Mouse (Mus musculus) G1E (cell line): Measurements from ENCODE around the gene Perm1.

ENCODE experiments used
- CTCF ChIP-seq: IDR thresholded peaks from 2 replicates; pipeline ENCODE4 v1.5.1; 2012; ENCODE audit warnings: low read depth, low read length, inconsistent platforms, mixed read lengths
- GATA1 ChIP-seq: IDR thresholded peaks from 2 replicates; pipeline ENCODE4 v1.6.1; 2012; ENCODE audit warnings: borderline replicate concordance, low read length, inconsistent platforms, mixed read lengths
- TAL1 ChIP-seq: conservative IDR thresholded peaks from 2 replicates; pipeline ENCODE4 v1.6.1; 2012; ENCODE audit warnings: low read depth, low read length, inconsistent platforms, mixed read lengths

DNA sequence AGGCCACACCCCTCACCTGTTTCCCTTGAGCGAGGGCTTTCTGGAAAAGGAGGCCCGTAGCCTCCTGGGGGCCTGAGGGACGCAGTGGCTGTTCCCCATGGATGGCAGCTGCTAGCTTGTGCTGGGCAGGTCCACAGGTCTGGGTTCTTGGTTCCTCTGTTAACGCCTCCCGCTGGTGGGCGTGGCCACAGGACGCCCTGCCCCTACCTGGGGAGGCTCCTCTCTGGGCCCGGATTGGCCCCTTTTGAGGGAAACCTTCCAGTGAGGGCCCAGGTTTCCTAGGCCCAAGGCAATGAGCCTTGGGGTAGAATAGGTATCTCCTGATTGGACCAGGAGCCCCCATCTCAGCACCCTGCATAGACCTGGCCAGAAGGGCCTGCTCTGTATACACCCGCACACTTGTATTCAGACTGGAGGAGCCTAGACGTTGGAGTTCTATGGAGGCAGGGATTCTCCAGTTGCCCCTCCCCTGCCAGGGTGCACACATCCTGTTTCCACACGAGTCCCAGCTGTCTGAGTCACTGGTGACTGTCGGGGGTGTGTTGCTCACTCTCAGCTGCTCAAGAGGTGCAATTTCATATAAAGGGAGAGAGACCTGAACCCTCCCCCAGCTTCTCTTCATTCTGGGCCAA, 12.8 kb downstream of the Perm1 start:
- TF ChIP-seq CTCF = no peak
- no peak for TF ChIP-seq GATA1
- no peak for TF ChIP-seq TAL1
